Mouse (Mus musculus) midbrain, embryonic 14.5 days (tissue): Measurements from ENCODE around the gene Adgrl2. TPM values are rescaled to one million over a fixed set of nuclear protein-coding genes. Genes with fewer than 3 reads are reported as not detected.
A peak's percentile ranks its signal among the peaks of the same experiment; 100 is the strongest.

Experiments
- ATAC-seq: fragments of 200-750 bp; cut with Nextera tagmentation; 2 replicates; pipeline ENCODE4 v1.8.0; 2017; ENCODE audit warnings: moderate number of reproducible peaks, moderate library complexity; ENCODE audit not compliant: low FRiP score, low TSS enrichment
- DNase-seq: peaks from one replicate; pipeline ENCODE4 v3.0.0-alpha.2; 2015
- H3K27ac ChIP-seq: fragments of 300-500 bp; sonication (generic); replicated peaks from 2 replicates; pipeline ENCODE4 v1.5.1; 2014; ENCODE audit warnings: mild to moderate bottlenecking, low read depth, low read length, moderate library complexity
- H3K27me3 ChIP-seq: fragments of 300-500 bp; sonication (generic); 2 replicates; pipeline ENCODE4 v1.6.1; 2014; ENCODE audit warnings: low read length, control low read depth, mixed read lengths; ENCODE audit not compliant: control insufficient read depth, insufficient read depth
- H3K36me3 ChIP-seq: fragments of 300-500 bp; sonication (generic); 2 replicates; pipeline ENCODE4 v1.6.1; 2014; ENCODE audit warnings: low read length, control low read depth; ENCODE audit not compliant: control insufficient read depth, insufficient read depth
- H3K4me1 ChIP-seq: fragments of 300-500 bp; sonication (generic); 2 replicates; pipeline ENCODE4 v1.6.1; 2014; ENCODE audit warnings: mild to moderate bottlenecking, antibody characterized with exemption, low read length, control low read depth; ENCODE audit not compliant: control insufficient read depth, insufficient read depth
- H3K4me2 ChIP-seq: fragments of 300-500 bp; sonication (generic); 2 replicates; pipeline ENCODE4 v1.6.1; 2014; ENCODE audit warnings: mild to moderate bottlenecking, low read length, moderate library complexity
- H3K4me3 ChIP-seq: fragments of 300-500 bp; sonication (generic); replicated peaks from 2 replicates; pipeline ENCODE4 v1.5.1; 2014; ENCODE audit warnings: low read depth, low read length
- H3K9ac ChIP-seq: fragments of 300-500 bp; sonication (generic); replicated peaks from 2 replicates; pipeline ENCODE4 v1.6.1; 2014; ENCODE audit warnings: mild to moderate bottlenecking, low read length, moderate library complexity
- H3K9me3 ChIP-seq: fragments of 300-500 bp; sonication (generic); 2 replicates; pipeline ENCODE4 v1.6.1; 2016; ENCODE audit warnings: low read length, control low read depth, mixed read lengths; ENCODE audit not compliant: control insufficient read depth
- WGBS: fragments of 180-500 bp; shearing (Covaris S2); extraction: QIAGEN DNeasy Blood & Tissue Kit; methylation state at CpG from one replicate; pipeline ENCODE4 v1.1.7; 2014; 5-methylcytosine and 5-hydroxymethylcytosine counted together
- polyA plus RNA-seq: library from polyadenylated mRNA; unstranded; fragments of >200 nt; fragmentation: Nextera tagmentation; extraction: Ambion mirVana; gene quantifications from 2 replicates; pipeline ENCODE4 v1.2.1, GENCODE M21; 2014

Adgrl2 gene
- polyA plus RNA-seq, 1 experiment from 2014 or later = 160 TPM

DNA sequence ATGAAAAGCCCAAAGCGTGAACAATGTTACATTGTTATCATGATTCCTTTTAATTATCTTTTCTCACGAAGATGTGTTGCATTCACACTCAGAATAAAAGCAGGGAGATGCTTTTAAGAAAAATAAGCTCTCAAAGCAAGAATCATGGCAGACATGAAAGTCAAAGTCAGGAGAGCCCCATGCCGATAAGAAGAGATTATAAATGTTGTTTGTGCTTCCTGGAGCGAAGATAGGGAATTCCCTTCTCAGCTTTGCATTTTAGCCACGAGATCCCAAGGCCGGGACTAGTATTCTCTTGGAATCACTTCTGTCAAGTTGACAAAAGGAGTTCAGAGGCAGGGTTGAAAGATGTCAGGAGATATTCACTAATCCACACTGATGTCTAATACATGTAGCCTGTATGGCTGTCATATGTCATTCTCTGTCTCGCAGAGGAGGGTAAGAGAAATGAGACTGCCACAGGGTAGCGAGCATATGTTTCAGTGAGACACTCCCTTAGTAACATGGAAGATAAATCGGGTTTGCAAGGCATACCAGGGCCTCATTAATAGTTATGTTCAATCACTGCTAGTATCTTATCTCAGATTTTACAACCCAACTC lies 42.5 kb downstream of the Adgrl2 start:
- Histone ChIP-seq H3K4me1 (peaks cover 56% of the 10 kb centered on the region), H3K36me3 (no peaks in the 10 kb centered on the region; the same call in 1 of the 2 replicates), H3K27me3 (no peaks in the 10 kb centered on the region), H3K9ac (no peak overlapping the region), H3K27ac (peak overlapping the region; percentile 52; the same call in 1 of the 2 replicates), H3K9me3 (no peaks in the 10 kb centered on the region), H3K4me2 (peak overlapping the region; percentile 34), H3K4me3 (no peak overlapping the region)
- 10% methylated on average over 9 of the region's 9 CpGs for WGBS
- DNase-seq (peak; percentile 68), ATAC-seq (peak; percentile 76; the same call in 1 of the 2 replicates)

- Histone ChIP-seq H3K36me3 (no peaks in the 10 kb centered on the region), H3K9ac (no peak overlapping the region), H3K4me1 (peaks cover 62% of the 10 kb centered on the region), H3K27me3 (no peaks in the 10 kb centered on the region), H3K4me3 (no peak overlapping the region), H3K9me3 (no peaks in the 10 kb centered on the region), H3K27ac (no peak overlapping the region), H3K4me2 (no peak overlapping the region)
- 22% methylated on average over 6 of the region's 6 CpGs for WGBS
- DNase-seq (peak; percentile 45), ATAC-seq (no peak)
Measured at GRCm38 (mm10) chr3:148947266-148947665, 43.1 kb downstream of the Adgrl2 start.

DNA sequence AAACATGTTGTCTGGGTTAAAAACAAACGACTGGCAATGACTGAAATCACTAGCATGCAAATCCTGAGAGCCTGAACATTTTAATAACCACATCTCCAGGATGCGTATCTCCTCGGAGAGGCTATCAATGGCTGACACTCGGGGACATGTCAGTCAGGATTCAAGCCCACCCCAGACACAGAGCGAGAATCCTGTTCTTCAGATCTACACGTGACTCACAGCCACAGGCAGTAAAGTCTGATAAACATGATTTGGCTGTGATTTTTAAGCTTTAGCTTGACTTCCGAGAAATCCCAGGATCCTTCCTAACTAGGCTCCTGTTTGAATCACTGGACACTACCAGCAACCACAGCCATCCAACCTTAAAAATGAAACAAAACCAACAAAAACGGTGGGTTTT lies 44.8 kb downstream of the Adgrl2 start:
- Histone ChIP-seq H3K4me2 (peak overlapping the region; percentile 42), H3K4me3 (no peak overlapping the region), H3K4me1 (peaks cover 65% of the 10 kb centered on the region), H3K9ac (no peak overlapping the region; the same call in 1 of the 2 replicates), H3K9me3 (no peaks in the 10 kb centered on the region), H3K27me3 (no peaks in the 10 kb centered on the region), H3K27ac (no peak overlapping the region; the same call in 1 of the 2 replicates), H3K36me3 (no peaks in the 10 kb centered on the region)
- 7% methylated on average over 8 of the region's 8 CpGs for WGBS
- DNase-seq = peak; percentile 64
- ATAC-seq = peak; percentile 77; the same call in 1 of the 2 replicates

- H3K4me3 ChIP-seq = no peak overlapping the region
- H3K4me2 ChIP-seq = 0 out of 2 replicates have a peak overlapping the region, but pooled peaks have one; percentile 8
- no peak overlapping the region for H3K27ac ChIP-seq
- DNase-seq = peak; percentile 46
- WGBS = 28% methylated on average over 7 of the region's 7 CpGs
- no peak for ATAC-seq
- H3K9ac ChIP-seq = no peak overlapping the region
- no peaks in the 10 kb centered on the region for H3K36me3 ChIP-seq
- H3K9me3 ChIP-seq = no peaks in the 10 kb centered on the region
- H3K4me1 ChIP-seq = peaks cover 30% of the 10 kb centered on the region
- H3K27me3 ChIP-seq = no peaks in the 10 kb centered on the region
Measured at GRCm38 (mm10) chr3:148939457-148939856, 50.9 kb downstream of the Adgrl2 start.

- Histone ChIP-seq H3K4me1 (peaks cover 11% of the 10 kb centered on the region), H3K36me3 (no peaks in the 10 kb centered on the region), H3K4me3 (no peak overlapping the region), H3K9me3 (no peaks in the 10 kb centered on the region), H3K4me2 (no peak overlapping the region), H3K27ac (no peak overlapping the region), H3K9ac (no peak overlapping the region), H3K27me3 (no peaks in the 10 kb centered on the region)
- 84% methylated on average over 9 of the region's 9 CpGs for WGBS
- DNase-seq = peak; percentile 24
- ATAC-seq = no peak; the same call in 1 of the 2 replicates
Measured at GRCm38 (mm10) chr3:148935056-148935455, 55.3 kb downstream of the Adgrl2 start.

DNA sequence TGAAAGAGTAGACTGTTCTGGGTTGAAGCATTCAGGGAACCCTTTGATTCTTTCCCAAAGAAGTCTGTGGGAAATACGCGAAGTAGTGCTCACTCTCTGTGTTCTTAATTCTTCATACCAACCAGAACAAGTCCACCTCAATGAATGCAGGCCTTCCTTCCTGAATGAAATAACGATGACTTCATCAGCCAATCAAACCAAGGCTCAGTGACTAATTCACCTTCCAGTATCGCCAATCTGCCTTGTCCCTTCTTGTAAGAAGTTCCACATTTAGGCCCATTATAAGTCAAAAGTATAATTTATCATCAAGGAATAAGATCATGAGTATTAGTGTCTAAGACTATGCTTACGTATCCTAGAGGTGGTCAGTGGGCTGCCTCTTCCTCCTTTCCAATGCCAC lies 56.1 kb downstream of the Adgrl2 start:
- no peaks in the 10 kb centered on the region for H3K27me3 ChIP-seq
- WGBS = 91% methylated on average over 5 of the region's 5 CpGs

GRCm38 (mm10) chr3:148933160-148933559 lies 57.2 kb downstream of the Adgrl2 start:
- Histone ChIP-seq H3K27me3 (no peaks in the 10 kb centered on the region), H3K4me1 (peaks cover 4% of the 10 kb centered on the region; the same call in 1 of the 2 replicates), H3K4me3 (no peak overlapping the region), H3K27ac (no peak overlapping the region), H3K9ac (no peak overlapping the region), H3K4me2 (no peak overlapping the region), H3K36me3 (no peaks in the 10 kb centered on the region), H3K9me3 (no peaks in the 10 kb centered on the region)
- DNase-seq = no peak
- 87% methylated on average over 6 of the region's 6 CpGs for WGBS
- no peak for ATAC-seq

More for the DNA sequence above, 56.1 kb downstream of the Adgrl2 start:
- H3K27ac ChIP-seq = no peak overlapping the region
- DNase-seq (no peak), ATAC-seq (no peak)
- no peak overlapping the region for H3K9ac ChIP-seq
- H3K36me3 ChIP-seq = no peaks in the 10 kb centered on the region
- no peak overlapping the region for H3K4me3 ChIP-seq
- no peak overlapping the region for H3K4me2 ChIP-seq
- H3K4me1 ChIP-seq = peaks cover 7% of the 10 kb centered on the region
- no peaks in the 10 kb centered on the region for H3K9me3 ChIP-seq

DNA sequence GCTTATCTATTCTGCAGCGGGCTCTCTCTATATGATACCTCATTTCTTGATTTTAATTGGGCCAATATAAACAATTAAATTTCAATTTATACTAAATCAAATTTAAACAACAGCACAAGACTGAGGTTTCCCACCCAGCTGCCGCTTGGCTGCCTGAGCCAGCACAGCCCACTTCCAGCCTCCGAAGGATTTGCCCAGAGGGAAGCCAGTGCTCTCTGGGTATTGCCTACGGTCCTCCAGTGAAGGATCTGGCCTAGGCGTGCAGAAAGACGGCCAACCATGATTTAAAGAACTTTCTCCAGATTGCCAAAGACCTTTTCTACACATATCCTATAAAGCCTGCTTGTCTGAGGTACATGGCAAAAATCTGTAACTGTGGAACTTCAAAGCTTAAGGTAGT lies 59.4 kb downstream of the Adgrl2 start:
- H3K9me3 ChIP-seq = no peaks in the 10 kb centered on the region
- WGBS = 80% methylated on average over 6 of the region's 6 CpGs
- DNase-seq (no peak), ATAC-seq (no peak)
- H3K27me3 ChIP-seq = no peaks in the 10 kb centered on the region
- H3K27ac ChIP-seq = no peak overlapping the region
- no peak overlapping the region for H3K4me3 ChIP-seq
- no peak overlapping the region for H3K9ac ChIP-seq
- H3K36me3 ChIP-seq = no peaks in the 10 kb centered on the region
- peaks cover 7% of the 10 kb centered on the region; the same call in 1 of the 2 replicates for H3K4me1 ChIP-seq
- no peak overlapping the region for H3K4me2 ChIP-seq

DNA sequence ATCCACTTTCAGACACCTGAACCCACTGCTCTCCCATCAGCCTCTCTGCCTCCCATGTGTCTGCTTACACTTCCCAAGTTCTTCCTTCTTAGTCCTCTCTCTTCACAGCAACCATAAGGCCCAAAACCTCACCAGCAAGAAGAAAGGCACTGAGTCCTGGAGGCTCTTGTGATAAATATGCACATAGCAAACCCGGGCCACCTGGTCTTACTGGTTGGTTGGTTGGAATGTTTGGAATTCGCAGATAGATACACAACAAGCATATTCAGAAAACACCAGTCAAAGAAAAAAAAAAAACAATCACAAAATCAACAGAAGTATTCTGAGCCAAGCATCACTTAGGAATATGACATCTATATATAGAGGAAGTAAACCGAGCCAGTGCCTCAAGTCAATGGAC lies 64.0 kb downstream of the Adgrl2 start:
- no peak overlapping the region for H3K27ac ChIP-seq
- H3K4me2 ChIP-seq = no peak overlapping the region
- peaks cover 13% of the 10 kb centered on the region; the same call in 1 of the 2 replicates for H3K4me1 ChIP-seq
- no peak overlapping the region for H3K9ac ChIP-seq
- H3K9me3 ChIP-seq = no peaks in the 10 kb centered on the region
- H3K4me3 ChIP-seq = no peak overlapping the region
- no peaks in the 10 kb centered on the region for H3K27me3 ChIP-seq
- no peak for ATAC-seq
- 86% methylated on average over 3 of the region's 3 CpGs for WGBS
- DNase-seq = no peak
- H3K36me3 ChIP-seq = no peaks in the 10 kb centered on the region
